Mouse (Mus musculus): ENCODE measurements around the gene Prickle4.

Gene Prickle4

DNA sequence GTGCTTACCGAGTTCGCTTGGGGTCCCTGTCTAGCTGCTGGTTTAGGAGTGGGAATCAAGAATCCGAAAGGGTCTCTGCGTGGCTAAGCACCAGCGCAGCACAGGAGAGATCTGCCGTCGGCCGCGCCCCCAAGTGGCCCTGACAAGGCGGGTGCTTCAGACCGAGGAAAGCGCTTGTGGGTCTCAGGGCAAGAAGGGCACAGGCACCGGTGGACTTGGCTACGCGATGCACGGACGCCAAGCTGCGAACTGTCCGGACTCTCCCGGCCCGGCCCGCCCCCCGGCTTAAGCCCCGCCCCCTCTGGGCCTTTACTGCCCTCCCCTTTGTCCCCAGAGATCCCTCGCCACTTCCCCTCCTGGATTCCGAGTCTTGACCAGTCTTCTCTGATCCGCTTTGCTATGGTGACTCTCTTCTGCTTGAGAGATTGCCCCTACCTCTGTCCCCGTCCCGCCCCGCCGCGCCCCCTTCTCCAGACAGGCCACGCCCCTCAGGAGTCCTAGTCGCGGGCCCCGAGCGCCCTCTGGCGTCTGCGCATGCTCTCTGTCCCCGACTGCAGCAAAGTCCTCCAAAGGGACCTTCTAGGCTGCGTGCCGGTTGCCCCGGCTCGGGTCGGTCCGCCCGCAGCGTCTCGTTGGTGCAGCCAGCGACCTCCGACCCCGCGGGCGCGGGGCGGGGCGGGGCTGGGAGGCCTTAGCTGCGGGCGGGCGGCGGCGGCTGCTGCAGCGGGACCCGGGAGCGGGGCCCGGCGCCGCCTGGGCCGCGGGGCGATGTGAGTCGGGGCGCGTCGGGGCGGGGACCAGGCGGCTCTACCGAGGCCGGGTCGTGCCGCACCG lies at the start of gene Prickle4:
Prickle4 (minus strand) TSS at position 234 of the 834 bp plus-strand sequence.
- peak; percentile 98 for DNase-seq

DNA sequence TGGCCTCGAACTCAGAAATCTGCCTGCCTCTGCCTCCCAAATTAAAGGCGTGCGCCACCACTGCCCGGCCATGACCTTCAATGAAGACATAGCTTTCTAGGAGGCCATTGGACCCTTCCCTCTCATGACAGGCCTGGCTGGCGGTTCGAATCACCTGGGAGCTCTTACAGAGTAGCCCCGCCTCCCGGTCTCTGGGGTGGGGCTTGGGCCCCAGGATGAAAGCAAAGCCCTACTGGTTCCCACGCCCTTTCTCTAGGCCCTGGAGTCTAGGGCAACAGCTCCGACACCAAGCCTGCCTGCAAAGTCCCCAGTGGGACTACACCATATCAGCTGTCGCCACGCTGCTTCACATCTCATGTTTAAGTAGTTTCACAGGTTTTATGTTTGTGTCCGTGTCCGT lies 49.5 kb upstream of the Prickle4 start:
- no peak for DNase-seq

DNA sequence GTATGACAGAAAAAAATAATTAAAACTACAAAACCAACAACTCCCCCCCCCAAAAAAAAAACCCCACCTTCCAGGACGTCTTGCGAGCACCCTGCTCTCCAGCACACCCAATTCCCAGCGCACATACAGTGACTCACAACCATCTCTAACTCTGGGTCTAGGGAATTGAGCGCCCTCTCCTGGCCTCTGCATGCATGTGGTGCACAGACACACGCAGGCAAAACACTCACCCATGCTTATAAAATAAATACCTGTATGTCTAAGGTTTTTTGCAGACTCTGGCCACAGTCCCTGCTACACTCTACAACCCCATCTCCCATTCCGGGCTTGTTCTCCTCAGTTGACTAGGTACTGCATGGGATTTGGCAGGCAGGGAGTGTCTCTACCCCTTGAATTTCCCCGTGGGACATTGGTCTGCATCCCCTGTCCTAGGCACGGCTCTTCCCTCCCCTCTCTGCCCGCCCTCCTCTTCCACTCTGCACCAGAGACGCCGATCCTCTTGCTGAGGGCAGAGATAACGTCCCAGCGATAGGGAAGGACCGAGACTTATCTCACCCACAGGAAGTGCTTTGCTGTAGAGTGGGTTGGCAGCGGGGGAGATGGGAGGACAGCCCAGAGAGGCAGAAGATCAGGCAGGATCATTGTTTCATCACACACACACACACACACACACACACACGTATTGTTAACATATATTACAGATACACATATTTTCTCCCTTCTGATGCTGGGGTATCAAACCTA lies 48.6 kb upstream of the Prickle4 start:
- DNase-seq = no peak

DNA sequence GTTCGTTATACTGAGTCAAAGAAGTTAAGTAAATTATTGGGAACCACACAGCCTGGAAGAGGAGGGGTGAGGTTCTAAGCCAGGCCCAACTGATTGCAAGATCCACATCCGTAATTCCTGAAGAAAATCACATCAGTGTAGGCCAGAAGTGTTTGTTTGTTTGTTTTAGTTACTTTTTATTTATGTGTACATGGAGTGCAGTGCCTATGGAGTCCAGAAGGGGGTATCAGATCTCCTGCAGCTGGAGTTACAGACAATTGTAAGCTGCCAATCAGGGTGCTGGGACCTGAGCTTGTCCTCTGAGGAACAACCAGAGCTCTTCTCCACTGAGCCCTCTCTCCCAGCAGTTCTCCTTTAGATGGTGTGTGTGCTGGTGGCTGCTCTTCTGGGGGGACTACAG lies 45.6 kb upstream of the Prickle4 start:
- no peak for DNase-seq

DNA sequence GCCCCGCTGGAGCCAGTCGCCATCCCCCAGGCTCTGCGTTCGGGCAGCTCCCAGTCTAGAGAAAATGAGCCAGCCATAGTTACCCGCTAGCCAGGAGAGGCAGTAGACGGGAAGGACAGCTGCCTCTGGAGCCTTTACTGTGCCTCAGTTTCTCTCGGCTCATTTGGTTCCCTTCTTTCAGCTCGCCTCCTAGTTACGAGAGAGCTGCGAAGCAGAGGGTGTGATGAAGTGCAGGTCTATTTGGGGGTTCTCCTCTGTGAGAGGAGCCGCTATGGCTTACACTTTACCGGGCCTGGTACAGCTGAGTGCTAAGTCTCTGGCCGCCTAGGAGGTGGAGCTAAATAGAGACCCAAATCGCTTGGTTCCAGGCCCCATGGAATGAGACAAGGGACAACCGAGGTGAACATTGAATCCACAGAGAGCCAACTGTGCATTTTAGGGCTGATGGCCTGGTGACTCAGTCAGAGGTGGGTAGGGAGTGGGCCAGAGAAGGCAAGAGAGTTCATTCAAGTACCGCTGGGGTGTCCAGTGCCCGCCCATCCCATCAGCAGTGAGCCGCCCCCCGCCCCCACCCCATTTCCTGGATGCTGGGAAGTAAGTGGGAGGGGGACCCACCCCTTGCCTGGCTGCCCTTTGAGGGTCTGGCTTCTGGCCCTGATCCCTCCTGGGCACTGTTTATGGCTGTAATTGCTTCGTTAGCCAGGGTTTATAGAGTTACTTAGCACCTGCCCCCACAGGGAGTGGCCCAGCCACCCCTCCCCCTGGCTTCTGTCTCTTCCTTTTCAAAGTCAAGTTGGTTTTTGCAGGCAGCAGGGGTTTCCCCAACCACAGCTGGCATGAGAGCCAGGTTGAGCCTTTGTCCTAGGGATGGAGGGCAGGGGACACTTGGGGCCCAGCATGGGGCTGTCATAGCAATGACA lies 44.6 kb upstream of the Prickle4 start:
- DNase-seq = peak; percentile 57

DNA sequence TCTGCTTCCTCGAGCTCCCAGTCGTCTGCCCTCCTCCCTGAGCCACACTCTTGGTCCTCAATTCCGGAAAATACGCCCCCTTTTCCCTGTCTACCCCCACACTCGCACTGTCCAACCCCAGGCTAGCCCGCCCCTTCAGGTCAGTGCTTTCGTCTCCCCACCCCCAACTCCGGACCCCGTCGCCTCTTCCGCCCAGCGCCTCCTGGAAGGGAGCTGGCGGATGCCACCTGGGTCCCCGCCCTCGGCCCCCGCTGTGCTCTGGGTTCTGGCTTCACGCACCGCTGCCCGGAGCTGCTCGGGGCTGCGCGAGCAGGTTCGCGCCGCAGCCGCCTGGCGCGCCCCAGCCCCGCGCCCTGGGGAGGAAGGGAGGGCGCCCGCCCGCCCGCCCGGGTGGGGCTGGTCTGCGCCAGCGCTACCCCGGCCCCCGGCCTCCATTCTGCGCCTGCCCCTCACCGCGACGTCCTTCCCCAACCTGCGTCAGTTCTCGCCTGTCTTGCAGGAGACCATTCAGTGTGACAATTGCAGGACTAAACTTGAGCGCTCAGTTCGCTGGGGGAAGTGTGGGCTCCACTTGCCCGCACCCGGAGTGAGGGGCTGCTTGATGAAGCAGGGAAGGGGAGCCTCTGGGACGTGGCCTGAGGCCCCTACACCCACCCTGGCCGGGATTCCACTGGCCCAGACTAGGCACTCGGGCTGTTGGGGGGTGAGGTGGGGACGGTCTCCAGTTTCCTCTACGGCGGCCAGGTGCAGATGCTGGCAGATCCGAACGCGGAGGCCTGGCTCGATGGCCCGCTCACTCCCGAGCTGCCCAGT lies 43.7 kb upstream of the Prickle4 start:
- DNase-seq = peak; percentile 81

DNA sequence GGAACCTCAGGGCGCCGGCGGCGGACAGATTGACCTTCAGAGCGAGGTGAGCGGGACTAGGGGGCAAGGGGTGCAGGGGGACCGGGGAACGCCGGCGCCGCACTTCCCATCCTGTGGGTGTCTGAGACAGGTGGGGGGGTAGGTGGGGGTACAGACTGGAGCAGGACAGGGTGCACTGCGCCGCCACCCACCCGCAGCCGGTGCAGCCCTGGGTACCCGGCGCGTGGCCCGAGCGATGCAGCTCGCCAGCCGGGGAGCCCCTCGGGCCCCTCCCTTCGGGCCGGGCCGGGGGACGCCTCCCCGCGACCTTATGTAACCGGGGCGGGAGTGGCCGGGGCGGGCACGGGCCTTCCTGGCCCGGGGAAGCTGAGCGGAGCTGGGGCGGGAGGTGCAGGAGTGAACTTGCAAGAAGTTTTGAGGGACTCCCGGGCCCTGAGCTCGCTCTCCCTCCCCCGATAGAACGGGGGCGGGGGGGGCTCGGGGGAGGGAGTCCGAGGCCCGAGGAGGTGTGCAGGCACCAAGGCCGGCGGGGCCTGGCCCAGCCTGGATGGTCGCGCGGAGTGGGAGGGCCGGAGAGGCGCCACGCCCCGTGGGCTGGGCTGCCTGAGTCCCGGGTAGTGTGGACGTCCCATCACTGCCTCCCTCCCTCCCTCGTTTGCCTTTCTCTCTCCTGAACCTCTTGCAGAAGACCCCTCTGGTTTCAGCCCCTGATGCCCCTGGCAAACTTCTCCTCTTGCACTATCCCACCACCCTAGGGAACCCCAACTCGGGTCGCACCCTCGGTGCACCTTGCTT lies 42.9 kb upstream of the Prickle4 start:
- DNase-seq = peak; percentile 96

DNA sequence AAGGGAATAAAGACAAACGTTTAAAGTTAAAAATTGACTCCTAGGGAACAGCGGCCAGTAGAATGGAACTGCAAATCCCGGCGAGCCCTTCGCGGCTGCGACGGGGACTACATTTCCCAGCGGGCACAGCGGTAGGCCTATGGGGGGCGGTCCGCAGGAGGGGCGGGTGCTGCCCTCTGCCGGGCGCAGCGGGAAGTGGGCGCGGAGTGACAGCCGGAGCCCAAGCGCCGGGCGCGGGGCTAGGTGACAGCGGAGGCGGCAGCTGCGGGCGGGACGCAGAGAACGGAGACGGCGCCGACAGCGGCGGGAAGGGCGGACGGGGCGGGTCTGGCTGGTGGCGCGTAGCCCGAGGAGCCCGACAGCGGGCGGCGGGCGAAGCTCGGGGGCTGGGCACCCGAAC lies 42.3 kb upstream of the Prickle4 start, which contains the start of gene Tfeb:
Tfeb (plus strand) TSS at position 175 of the 400 bp plus-strand sequence.
- peak; percentile 98 for DNase-seq

DNA sequence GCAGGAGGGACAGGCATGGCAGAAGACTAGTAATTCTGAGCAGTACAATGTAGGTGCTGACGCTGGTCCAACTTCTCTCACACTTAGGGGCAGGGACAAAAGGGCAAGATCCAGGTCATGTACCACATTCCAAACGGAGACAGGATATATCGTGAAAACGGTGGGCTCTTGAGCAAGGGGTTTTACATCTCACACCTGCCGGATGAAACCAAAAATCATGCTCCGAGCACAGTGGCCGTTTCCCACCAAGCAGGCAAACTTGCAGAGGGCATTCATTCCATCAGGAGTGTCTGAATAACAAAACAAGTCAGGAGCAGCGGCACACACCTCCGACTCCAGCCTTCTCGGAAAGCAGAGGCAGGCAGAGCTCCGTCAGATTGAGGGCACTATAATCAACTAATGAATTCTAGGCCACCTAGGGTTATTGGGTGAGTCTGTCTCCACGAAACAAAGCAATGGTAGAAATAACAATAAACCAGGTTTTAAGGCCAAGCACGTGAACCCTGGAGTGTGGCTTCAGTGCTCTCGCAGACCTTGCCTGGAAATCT lies 41.1 kb upstream of the Prickle4 start:
- no peak for DNase-seq

DNA sequence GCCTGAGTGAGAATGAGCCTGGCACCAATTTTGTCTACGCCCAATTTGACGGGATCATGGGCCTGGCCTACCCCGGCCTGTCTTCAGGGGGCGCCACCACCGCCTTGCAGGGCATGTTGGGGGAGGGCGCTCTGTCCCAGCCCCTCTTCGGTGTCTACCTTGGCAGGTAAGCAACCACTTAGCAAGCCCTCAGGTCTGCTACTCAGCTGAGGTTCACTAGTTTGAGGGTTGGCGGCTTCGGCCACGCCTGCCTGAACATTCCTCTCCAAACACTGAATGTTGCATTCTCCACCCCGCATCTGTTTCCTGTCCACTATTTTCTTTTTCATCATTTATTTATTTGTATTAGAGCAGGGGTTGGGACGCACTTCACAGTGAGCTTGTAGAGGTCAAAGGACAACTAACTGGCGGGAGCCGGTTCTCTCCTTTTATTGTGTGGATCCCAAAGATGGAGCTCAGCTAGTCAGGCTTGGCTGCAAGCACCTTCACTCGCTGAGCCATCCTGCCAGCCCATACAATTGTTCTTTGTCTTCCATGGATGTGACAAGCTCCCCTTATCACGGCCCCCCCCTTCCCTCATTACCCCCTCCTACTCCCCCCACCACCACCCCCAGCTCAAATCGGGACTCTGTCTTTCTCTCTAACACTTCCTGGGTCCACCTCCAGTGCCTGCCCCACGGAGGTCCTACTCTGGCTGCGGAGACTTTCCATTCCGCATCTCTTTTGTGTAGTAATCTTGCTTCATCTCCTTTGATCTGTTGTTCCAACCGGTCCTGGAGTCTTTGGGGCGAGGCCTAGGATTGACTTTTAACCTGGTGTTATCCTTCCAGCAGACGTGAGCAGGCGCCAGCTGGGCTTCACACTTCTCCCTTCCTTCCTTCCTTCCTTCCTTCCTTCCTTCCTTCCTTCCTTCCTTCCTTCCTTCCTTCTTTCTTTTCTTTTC lies 36.4 kb upstream of the Prickle4 start:
- no peak for DNase-seq

DNA sequence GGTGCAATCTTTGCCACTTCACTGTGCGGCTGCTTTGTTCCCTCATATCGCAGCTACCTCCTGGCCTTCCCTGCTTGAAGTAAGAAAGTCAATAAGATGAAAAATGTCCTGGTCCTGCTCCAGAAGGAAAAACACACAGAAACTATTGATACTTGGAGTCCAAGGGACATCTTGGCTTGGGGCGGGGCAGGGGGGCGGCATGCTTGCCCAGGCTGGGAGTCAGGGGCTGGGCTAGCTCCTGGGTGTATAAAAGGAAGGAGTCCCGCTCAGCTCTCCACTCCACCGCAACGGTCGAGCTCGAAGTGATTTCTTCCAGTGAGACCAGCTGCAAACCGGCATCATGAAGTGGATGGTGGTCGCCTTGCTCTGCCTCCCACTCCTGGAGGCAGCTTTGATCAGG lies 32.0 kb upstream of the Prickle4 start, which contains the start of gene Pgc:
Pgc (plus strand) TSS at position 277 of the 400 bp plus-strand sequence.
- no peak for DNase-seq

DNA sequence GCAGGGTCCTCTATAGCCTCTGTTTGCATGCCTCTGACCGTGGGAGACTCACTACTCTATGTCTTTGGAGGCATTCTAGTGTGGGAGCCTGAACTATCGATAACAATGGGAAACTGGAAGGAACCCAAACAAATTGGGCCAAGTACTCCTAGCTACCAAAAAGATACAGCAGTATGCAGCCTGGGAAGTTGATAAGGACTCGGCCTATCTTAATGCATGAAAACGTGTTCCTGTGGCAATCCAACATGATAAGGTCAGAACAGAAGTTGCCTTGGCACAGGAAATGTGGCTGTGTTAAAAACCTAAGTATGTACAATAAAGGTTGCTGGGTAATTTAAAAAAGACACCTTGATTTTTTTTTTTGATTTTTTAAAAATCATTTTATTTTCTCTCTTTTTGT lies 26.6 kb upstream of the Prickle4 start:
- no peak for DNase-seq

DNA sequence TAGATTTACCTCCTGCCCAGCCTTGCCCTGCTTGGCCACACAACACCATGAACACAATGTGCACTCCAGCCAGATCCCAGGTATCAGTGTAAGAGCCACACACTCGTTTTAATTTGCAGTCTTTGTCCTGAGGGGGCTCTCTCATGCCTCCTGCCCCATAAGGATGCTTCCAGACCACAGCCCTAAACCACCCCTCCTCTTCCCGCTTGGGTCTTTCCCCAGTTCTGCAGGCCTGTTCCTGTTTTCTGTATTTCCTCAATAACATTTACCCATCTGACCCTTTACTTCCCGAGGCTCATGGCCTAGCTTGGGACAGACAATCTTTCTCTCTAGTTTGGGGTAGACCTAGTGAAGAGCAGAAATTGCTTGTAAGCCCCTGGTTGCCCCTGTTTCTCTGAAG lies 20.5 kb upstream of the Prickle4 start:
- DNase-seq = no peak

DNA sequence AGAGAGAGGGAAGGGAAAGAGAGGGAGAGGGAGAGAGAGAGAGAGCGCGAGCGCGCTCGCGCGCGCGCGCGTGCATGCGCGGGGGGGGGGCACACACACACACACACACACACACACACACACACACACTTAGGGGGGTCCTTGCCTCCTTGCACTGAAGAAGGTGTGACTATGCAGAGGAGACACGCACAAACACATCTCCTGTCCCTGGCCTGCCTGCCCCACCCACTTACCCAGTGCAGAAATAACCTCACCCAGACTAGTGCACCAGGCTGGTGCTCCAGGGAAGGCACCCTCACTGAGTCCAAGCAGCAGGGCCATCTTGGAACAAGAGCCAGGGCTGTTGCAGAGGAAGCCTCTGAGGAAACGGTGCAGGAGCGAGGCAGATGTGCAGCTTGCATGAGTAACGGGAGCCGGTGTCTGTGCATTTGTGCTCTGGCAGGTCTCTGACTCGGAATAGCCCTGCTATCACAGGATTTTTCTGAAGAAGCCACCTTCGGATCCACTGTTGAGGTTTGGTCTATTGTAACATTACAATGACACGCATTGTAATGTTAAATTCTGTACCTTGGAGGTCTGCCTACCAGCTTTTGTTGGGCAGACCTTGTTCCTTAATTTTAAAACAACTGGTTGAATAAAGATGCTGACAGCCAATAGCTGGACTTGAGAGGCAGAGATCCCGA lies 18.5 kb upstream of the Prickle4 start:
- no peak for DNase-seq

DNA sequence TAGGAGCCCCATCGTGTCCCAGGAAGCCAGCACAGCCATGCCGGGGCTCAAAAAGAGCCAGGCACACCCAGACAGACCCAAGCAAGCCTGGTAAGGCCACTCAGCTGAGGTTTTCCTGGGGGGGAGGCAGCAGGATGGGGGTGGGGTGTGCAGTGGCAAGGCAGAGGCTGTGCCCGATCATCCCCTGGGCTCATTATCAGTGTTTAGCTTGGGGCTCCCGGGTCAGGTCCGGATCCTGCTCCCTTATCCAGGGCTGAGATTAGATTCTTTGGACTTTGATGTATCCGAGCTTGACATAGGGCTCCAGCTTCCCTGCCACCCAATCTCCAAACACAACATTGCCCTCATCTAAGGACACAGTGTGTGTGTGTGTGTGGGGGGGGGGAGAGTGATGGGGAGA lies 17.3 kb upstream of the Prickle4 start:
- DNase-seq = no peak

DNA sequence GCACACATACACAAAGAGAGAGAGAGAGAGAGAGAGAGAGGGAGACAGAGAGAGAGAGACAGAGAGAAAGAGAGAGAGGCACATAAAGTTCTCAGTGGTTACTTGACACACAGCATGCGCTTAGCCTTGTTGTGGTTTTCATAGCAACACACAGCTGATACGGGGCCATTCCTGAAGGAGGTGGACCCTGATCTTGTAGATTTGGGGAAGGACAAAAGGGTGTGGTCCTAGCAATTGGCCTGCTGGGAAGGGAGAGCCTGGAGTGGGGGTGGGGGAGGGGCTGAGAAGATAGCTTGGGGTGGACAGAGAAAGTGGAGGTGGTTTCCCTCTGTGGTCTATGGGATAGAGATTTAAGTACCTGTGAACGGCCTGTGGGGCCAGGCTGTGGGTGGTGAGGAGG lies 15.5 kb upstream of the Prickle4 start:
- DNase-seq = no peak

DNA sequence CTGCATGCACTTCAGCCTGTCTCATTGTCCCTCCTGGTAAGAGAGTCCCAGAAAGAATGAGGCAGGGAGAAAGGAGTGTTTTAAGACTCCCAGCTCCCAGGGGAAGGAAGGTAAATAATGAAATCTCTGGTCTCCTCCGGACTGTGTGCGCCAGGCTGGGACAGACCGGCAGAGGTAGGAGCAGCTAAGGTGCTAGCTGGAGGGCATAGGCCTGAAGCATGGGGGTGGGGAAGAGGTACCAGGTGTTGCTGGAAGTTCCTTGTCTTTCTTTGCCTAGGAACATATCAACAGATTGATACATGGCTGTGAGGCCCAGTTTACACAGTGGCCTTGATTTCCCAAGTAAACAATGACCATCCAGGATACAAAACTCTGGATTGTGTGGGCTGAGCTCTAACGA lies 14.4 kb upstream of the Prickle4 start:
- no peak for DNase-seq

DNA sequence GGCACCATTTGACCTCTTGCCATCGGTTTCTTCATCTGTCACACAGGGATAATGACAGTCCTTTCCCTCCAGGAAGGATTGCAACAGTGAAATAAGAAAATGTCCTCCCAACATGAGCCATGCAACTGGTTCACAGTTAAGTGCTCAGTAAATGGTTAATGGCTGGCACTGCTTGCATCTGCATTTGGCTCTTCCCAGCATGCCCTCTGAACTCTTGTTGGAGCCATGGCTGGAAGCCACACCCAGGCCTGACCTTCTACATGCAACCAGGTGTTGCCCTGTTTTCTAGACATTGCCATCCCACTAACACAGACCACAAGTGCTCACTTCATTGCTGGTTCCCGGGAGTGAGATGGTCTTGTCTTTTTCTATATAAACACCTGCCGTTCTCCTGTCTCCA lies 13.4 kb upstream of the Prickle4 start:
- DNase-seq = peak; percentile 65

DNA sequence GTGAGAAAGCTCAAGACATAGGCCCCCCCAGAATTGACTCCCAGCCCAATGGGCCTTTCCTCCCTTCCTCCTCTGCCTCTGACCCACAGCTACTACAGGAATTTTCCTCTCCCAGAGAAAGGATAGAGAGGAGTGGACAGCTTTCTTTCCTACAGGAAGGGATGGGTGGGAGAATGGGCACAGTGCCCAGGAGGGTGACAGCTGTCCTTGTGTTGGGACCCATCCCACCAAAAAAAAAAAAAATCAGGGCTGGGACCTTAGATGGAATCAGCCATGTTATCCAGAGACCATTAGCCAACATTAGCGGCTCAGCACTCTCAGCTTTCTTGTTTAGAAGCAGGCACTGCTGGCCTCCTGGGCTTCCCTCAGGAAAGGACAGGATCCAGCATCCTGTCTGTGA lies 11.7 kb upstream of the Prickle4 start:
- DNase-seq = no peak

Data from kidney, adult 9 months (tissue).